Mouse (Mus musculus): Measurements from ENCODE around the gene Add3. TPM values are rescaled to one million over a fixed set of nuclear protein-coding genes. Genes with fewer than 3 reads are reported as not detected.

The Add3 gene
- polyA plus RNA-seq, 1 experiment from 2014 or later, result 40.7 TPM

DNA sequence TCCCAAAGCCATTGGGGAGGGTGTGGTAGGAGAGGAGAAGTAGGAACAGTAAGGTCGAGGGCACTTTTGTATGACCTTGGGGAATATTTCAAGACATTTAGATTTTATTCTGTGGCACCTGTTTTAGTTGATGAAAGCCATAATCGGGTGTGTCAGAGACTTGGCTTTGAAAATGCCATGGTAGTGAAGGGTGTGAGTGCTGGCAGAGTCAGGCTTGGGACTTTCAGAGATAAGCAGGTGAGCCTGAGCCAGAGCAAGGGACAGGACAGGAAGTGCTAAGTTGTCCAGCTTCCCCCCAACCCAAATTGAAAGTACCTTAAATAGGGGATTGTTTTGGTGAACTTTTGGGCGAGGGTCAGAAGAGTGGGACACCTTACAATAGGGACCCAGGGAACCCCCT is 16.1 kb downstream of the Add3 start:
- ATAC-seq (ENCODE audit: low FRiP score, low read depth), result no peak
- Histone ChIP-seq H3K9ac (no peak overlapping the region), H3K27me3 (no peaks in the 10 kb centered on the region), H3K4me3 (no peak overlapping the region), H3K9me3 (no peaks in the 10 kb centered on the region), H3K4me2 (no peak overlapping the region), H3K36me3 (no peaks in the 10 kb centered on the region), H3K27ac (replicated peaks) (no peak overlapping the region), H3K4me1 (replicated peaks) (no peaks in the 10 kb centered on the region)
- 87% methylated on average over 3 of the region's 3 CpGs for WGBS

DNA sequence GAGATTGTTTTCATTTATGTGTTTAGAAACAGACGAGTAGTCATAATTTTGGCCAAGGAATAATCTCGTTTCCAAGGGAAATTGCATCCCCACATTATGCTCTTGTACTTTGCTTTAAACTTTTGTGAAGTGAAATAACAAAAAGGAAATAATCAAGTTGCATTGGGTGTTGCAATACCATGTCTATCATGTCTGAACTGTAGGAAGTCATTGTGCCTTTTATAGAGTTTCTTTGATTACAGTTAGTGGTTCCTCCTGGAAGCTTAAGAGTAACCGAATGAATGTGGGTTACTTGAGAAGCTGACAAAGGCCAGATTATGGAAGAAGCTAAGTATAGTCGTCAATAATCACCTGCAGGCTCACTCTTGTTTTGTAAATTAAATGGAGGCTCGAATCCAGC is 16.9 kb downstream of the Add3 start:
- no peaks in the 10 kb centered on the region for H3K27me3 ChIP-seq
- no peak overlapping the region for H3K4me3 ChIP-seq
- H3K4me2 ChIP-seq, result no peak overlapping the region
- no peak overlapping the region for H3K27ac ChIP-seq (replicated peaks)
- no peaks in the 10 kb centered on the region for H3K9me3 ChIP-seq
- 89% methylated on average over 5 of the region's 5 CpGs for WGBS
- H3K9ac ChIP-seq, result no peak overlapping the region
- no peaks in the 10 kb centered on the region for H3K4me1 ChIP-seq (replicated peaks)
- ATAC-seq (ENCODE audit: low FRiP score, low read depth), result no peak
- no peaks in the 10 kb centered on the region for H3K36me3 ChIP-seq

DNA sequence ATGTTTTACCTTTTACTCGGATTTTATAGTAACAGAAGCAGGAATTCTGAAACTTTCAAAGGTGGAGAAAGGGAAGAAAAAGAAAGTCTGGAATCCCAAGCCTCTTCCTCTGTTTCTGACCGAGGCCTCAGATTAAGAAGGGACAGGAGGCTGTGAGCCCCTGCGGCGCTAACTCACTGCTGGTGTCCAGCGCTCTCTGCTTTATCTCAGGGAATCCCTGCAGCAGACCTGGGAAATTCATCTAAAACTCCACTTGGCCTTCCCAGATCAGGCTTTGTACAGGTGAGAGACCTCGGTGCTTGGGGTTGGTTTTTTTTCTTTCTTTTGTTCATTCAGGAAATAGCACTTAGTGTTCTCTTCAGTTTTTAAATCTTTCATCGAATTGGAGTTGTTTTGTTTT is 19.1 kb downstream of the Add3 start:
- Histone ChIP-seq H3K4me2 (no peak overlapping the region), H3K4me1 (replicated peaks) (no peaks in the 10 kb centered on the region), H3K9me3 (no peaks in the 10 kb centered on the region), H3K27me3 (no peaks in the 10 kb centered on the region), H3K27ac (replicated peaks) (no peak overlapping the region), H3K4me3 (no peak overlapping the region), H3K9ac (no peak overlapping the region), H3K36me3 (no peaks in the 10 kb centered on the region)
- WGBS, result 60% methylated on average over 7 of the region's 7 CpGs
- no peak for ATAC-seq (ENCODE audit: low FRiP score, low read depth)

DNA sequence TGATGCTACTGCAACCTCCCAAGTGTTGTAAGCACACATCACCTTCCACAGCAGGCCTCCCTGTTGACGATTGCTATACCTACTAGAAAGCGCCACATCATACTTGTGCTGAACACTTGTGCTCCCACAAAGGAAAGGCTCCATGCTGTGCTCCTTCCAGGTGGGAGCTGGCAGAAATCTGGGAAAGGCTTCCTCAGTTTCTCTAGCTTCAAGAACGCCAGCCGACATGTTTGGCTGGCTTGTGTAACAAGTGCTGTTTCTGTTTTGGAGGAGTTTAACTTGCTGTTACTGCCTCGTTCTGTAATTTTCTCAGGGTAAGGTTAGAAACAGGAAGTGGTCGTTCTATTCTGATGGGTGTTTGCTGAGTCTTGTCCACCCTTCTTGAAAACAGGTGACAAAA is 22.7 kb downstream of the Add3 start:
- Histone ChIP-seq H3K27ac (replicated peaks) (no peak overlapping the region), H3K36me3 (no peaks in the 10 kb centered on the region), H3K27me3 (no peaks in the 10 kb centered on the region), H3K4me1 (replicated peaks) (peaks cover 20% of the 10 kb centered on the region), H3K9me3 (no peaks in the 10 kb centered on the region), H3K4me2 (no peak overlapping the region), H3K4me3 (no peak overlapping the region), H3K9ac (no peak overlapping the region)
- ATAC-seq (ENCODE audit: low FRiP score, low read depth), result no peak
- WGBS, result 92% methylated on average over 6 of the region's 6 CpGs

DNA sequence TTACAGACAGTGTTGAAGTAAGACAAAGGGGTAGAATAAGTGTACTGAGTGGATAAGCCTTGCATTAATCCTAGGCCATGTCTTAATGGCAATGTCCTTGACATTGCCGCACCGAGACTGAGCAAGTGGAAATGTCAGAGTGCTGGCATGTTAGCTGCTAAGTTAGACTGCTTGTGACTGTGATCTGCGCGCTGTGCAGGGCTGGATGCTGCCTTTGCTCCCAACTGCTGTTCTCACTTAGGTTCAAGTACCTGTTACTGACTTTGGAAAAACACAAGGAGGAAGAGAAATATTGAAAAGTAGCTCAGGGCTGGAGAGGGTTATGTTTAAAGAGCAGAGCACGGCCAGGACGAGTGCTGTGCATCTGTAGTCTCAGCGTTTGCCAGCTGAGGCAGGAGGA is 24.4 kb downstream of the Add3 start:
- Histone ChIP-seq H3K27me3 (no peaks in the 10 kb centered on the region), H3K4me2 (no peak overlapping the region), H3K9ac (no peak overlapping the region), H3K27ac (replicated peaks) (no peak overlapping the region), H3K4me3 (no peak overlapping the region), H3K9me3 (no peaks in the 10 kb centered on the region), H3K4me1 (replicated peaks) (peaks cover 20% of the 10 kb centered on the region), H3K36me3 (no peaks in the 10 kb centered on the region)
- ATAC-seq (ENCODE audit: low FRiP score, low read depth), result no peak
- WGBS, result 86% methylated on average over 7 of the region's 7 CpGs

DNA sequence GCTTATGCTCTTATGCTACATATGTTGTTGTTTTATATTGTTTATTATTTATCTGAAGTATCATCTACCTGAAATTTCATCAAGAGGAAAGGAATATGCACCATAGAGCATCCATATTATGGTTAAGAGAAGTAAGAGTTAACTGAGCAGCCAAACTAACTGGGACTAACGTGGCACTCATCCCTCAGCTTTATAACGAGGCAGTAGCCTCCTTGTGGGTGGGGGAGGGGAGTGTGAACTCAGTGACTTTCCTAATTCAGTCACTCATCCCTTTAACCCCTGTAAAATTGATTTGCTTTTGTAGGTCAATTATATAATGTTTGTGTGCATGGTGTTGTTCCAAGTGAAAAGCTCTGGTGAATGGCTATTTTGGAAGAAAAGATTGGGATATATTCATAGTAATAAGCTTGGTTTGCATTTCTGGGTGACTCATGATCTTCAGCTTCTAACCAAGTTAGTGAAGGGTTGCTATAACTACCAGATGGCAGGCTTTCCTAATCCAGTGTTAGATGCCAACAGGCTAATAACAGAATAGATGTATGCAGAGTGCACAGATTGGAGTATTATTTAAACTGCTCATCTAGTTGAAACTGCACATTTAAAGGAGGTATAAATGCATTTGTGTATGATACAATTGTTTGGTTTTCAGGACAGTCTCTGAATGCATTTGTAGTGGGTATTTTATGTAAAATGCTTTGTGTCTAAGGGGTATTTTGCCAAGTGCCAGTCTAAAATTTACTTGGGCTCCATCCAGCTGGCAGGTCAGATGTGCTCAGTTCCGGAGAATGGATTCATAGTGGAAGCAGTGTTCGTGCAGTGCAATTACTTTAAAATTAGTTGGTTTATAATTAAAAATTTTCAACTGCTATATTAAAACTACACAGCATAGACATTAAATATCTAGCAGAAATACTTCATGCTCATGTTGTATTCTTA is 25.3 kb downstream of the Add3 start:
- Histone ChIP-seq H3K4me3 (no peak overlapping the region), H3K36me3 (no peaks in the 10 kb centered on the region), H3K9me3 (no peaks in the 10 kb centered on the region), H3K9ac (no peak overlapping the region), H3K4me1 (replicated peaks) (peaks cover 20% of the 10 kb centered on the region), H3K27ac (replicated peaks) (peak overlapping the region; percentile 38; the same call in 1 of the 2 replicates), H3K27me3 (no peaks in the 10 kb centered on the region), H3K4me2 (no peak overlapping the region)
- ATAC-seq (ENCODE audit: low FRiP score, low read depth), result no peak
- 34% methylated on average over 4 of the region's 4 CpGs for WGBS

DNA sequence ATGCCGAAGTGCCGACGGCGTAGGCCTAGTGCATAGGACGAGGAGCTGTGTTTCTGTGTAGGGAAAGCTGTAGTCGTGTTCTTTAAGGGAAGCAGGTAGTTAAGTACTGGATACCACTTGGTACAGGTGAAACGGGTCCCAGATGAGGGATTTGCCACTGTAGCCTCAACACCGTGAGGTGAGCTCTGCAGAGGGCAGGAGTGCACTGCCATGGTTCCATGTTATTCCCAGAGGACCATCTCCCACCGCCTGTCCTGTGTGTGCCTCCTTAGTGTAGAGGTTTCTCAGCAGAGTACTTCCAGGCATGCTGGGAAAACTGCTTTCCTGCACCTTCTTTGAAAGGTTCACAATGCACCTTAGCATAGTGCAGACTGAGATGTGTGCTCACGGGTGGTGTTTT is 26.1 kb downstream of the Add3 start:
- ATAC-seq (ENCODE audit: low FRiP score, low read depth), result no peak
- WGBS, result 82% methylated on average over 10 of the region's 10 CpGs

DNA sequence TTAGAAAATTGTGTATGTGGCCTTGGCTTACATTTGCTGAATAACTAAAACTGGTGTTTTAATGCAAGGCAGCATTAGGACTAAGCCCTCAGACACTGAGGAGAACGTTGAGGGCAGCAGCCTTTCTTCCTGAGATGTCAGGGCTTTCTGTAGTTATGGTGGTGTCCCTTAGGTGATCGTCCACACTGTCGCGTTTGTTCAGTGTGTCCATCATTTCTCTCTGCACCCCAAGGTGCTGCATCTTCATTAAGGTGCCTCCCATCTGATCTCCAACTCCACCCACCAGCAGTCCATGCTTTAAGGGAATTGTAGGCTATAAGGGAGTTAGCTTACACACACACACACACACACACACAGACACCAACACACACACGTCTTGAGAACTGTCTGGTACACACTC is 28.3 kb downstream of the Add3 start:
- Histone ChIP-seq H3K9me3 (no peaks in the 10 kb centered on the region), H3K9ac (no peak overlapping the region), H3K4me2 (no peak overlapping the region), H3K27ac (replicated peaks) (no peak overlapping the region), H3K4me1 (replicated peaks) (peaks cover 20% of the 10 kb centered on the region), H3K4me3 (no peak overlapping the region), H3K36me3 (no peaks in the 10 kb centered on the region), H3K27me3 (no peaks in the 10 kb centered on the region)
- no peak for ATAC-seq (ENCODE audit: low FRiP score, low read depth)
- WGBS, result 76% methylated on average over 5 of the region's 5 CpGs

More for the DNA sequence above, 26.1 kb downstream of the Add3 start:
- H3K4me2 ChIP-seq, result no peak overlapping the region
- no peak overlapping the region for H3K9ac ChIP-seq
- peaks cover 20% of the 10 kb centered on the region for H3K4me1 ChIP-seq (replicated peaks)
- no peaks in the 10 kb centered on the region for H3K36me3 ChIP-seq
- 0 out of 2 replicates have a peak overlapping the region, but pooled peaks have one; percentile 7 for H3K27ac ChIP-seq (replicated peaks)
- no peaks in the 10 kb centered on the region for H3K27me3 ChIP-seq
- H3K9me3 ChIP-seq, result no peaks in the 10 kb centered on the region
- H3K4me3 ChIP-seq, result no peak overlapping the region

DNA sequence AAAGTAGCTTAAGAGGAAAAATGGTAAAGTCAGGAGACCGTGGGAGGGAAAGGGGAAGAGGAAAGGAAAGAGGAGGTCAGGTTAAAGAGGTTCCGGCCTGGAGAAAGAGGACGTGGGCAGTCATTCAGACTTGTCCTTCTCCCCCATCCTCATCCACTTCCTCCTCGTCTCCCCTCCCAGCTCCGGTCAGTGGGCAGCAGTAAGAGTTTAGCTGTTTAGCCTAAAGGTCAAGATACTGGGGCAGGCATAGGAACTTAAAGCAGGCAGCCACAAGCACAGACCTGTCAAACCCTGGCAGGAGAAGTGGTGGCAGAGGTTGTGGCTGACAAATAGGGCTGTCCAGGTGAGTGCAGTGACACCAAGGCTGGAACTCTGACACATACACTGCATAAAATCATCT is 30.4 kb downstream of the Add3 start:
- no peaks in the 10 kb centered on the region for H3K9me3 ChIP-seq
- WGBS, result 89% methylated on average over 5 of the region's 5 CpGs
- no peak overlapping the region for H3K9ac ChIP-seq
- H3K4me1 ChIP-seq (replicated peaks), result peaks cover 10% of the 10 kb centered on the region
- H3K27ac ChIP-seq (replicated peaks), result no peak overlapping the region
- no peaks in the 10 kb centered on the region for H3K36me3 ChIP-seq
- H3K27me3 ChIP-seq, result no peaks in the 10 kb centered on the region
- no peak overlapping the region for H3K4me2 ChIP-seq
- no peak overlapping the region for H3K4me3 ChIP-seq
- ATAC-seq (ENCODE audit: low FRiP score, low read depth), result no peak

DNA sequence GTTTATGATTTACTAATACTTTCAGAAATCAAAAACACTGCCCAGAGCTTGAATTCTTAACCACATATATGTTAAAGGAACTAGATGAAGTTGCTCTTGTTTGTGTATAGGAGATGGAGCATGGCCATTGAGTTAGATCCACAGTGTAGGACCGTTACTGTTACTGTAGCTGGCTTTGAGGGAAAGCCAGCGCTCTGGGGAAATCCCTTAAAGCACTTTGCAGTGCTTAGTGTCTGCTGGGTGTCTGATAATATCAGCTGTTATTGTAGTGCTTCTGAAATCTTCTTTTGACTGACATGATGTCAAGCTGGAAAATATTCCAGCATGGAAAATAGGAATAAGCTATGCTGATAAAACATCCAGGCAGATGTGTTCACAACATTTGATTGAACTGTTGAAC is 33.8 kb downstream of the Add3 start:
- 93% methylated on average over 2 of the region's 2 CpGs for WGBS
- ATAC-seq (ENCODE audit: low FRiP score, low read depth), result no peak
- Histone ChIP-seq H3K36me3 (no peaks in the 10 kb centered on the region), H3K9me3 (no peaks in the 10 kb centered on the region), H3K4me3 (no peak overlapping the region), H3K27me3 (no peaks in the 10 kb centered on the region), H3K4me1 (replicated peaks) (no peaks in the 10 kb centered on the region), H3K9ac (no peak overlapping the region), H3K4me2 (no peak overlapping the region), H3K27ac (replicated peaks) (no peak overlapping the region)

DNA sequence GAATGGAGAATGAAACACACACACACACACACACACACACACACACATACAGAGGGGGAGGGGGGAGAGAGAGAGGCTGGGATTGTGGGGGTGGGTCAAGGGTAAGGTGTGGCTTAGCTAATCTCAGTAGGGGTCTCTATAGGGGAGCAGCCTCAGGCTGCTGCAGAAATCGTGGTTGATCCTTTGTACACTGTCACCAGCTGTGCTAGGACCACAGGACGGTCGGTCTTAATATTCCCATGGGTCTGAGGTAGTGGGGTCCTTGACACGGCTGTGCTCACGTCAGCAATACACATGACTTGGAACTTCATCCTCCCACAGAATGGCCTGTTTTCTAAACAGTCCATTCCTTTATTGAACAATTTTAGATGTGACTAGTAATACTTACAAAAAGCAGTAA is 35.3 kb downstream of the Add3 start:
- peaks cover 2% of the 10 kb centered on the region; the same call in 1 of the 2 replicates for H3K4me1 ChIP-seq (replicated peaks)
- H3K9ac ChIP-seq, result no peak overlapping the region
- H3K27ac ChIP-seq (replicated peaks), result no peak overlapping the region
- no peaks in the 10 kb centered on the region for H3K27me3 ChIP-seq
- no peak for ATAC-seq (ENCODE audit: low FRiP score, low read depth)
- no peak overlapping the region for H3K4me3 ChIP-seq
- no peaks in the 10 kb centered on the region for H3K9me3 ChIP-seq
- no peaks in the 10 kb centered on the region for H3K36me3 ChIP-seq
- WGBS, result 63% methylated on average over 5 of the region's 5 CpGs
- H3K4me2 ChIP-seq, result no peak overlapping the region

DNA sequence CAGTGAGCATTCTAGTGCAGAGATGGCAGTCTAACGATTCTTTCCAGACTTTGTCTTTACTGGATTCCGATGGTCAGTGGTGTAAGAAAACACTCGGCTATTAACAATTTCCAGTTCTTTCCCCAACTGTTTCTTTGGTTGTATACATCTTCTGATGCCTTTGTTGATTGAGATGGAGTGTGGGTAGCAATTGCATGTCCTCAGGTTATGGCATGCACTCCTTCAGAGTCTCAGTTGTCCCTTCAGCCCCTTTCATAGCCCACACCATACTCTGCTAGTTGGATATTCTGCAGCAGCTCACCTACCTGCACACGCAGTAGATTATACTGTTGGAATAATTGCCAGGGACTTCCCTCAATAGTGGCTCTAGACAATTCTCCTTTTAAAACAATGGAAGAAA is 36.3 kb downstream of the Add3 start:
- Histone ChIP-seq H3K4me2 (no peak overlapping the region), H3K9me3 (no peaks in the 10 kb centered on the region), H3K4me3 (no peak overlapping the region), H3K36me3 (no peaks in the 10 kb centered on the region), H3K9ac (no peak overlapping the region), H3K4me1 (replicated peaks) (peaks cover 11% of the 10 kb centered on the region), H3K27ac (replicated peaks) (no peak overlapping the region), H3K27me3 (no peaks in the 10 kb centered on the region)
- WGBS, result 87% methylated on average over 4 of the region's 4 CpGs
- ATAC-seq (ENCODE audit: low FRiP score, low read depth), result no peak

Data from hindbrain, embryonic 15.5 days (tissue).